Mouse (Mus musculus) midbrain, embryonic 12.5 days (tissue): ENCODE data around the gene Bcl7c. TPM values are rescaled to one million over a fixed set of nuclear protein-coding genes. Genes with fewer than 3 reads are reported as not detected.
"Not testable (repeated sequence)": the region's sequence is repeated elsewhere in the genome, so short reads cannot be mapped to it uniquely, and the experiment has no call there.

Experiments
- ATAC-seq: fragments of 200-750 bp; cut with Nextera tagmentation; 2 replicates; pipeline ENCODE4 v1.8.0; 2017; ENCODE audit warnings: low read depth, moderate TSS enrichment, moderate library complexity; ENCODE audit not compliant: low FRiP score
- H3K27ac ChIP-seq: fragments of 300-500 bp; sonication (generic); replicated peaks from 2 replicates; pipeline ENCODE4 v1.5.1; 2016; ENCODE audit warnings: mild to moderate bottlenecking
- H3K27me3 ChIP-seq: fragments of 300-500 bp; sonication (generic); 2 replicates; pipeline ENCODE4 v1.6.1; 2016; ENCODE audit warnings: mild to moderate bottlenecking
- H3K36me3 ChIP-seq: fragments of 300-500 bp; sonication (generic); 2 replicates; pipeline ENCODE4 v1.6.1; 2016
- H3K4me1 ChIP-seq: fragments of 300-500 bp; sonication (generic); 2 replicates; pipeline ENCODE4 v1.6.1; 2016
- H3K4me2 ChIP-seq: fragments of 300-500 bp; sonication (generic); replicated peaks from 2 replicates; pipeline ENCODE4 v1.6.1; 2016; ENCODE audit warnings: mild to moderate bottlenecking, moderate library complexity
- H3K4me3 ChIP-seq: fragments of 300-500 bp; sonication (generic); 2 replicates; pipeline ENCODE4 v1.5.1; 2016; ENCODE audit warnings: mild to moderate bottlenecking
- H3K9ac ChIP-seq: fragments of 300-500 bp; sonication (generic); replicated peaks from 2 replicates; pipeline ENCODE4 v1.6.1; 2016; ENCODE audit warnings: mild to moderate bottlenecking, moderate library complexity
- H3K9me3 ChIP-seq: fragments of 300-500 bp; sonication (generic); 2 replicates; pipeline ENCODE4 v1.6.1; 2016; ENCODE audit warnings: mild to moderate bottlenecking
- WGBS: fragments of 180-500 bp; shearing (Covaris S2); methylation state at CpG from one replicate; pipeline ENCODE4 v1.1.7; 2016; 5-methylcytosine and 5-hydroxymethylcytosine counted together
- polyA plus RNA-seq: library from polyadenylated mRNA; unstranded; fragments of >200 nt; fragmentation: Nextera tagmentation; extraction: Ambion mirVana; gene quantifications from 2 replicates; pipeline ENCODE4 v1.2.1, GENCODE M21; 2016

The Bcl7c gene
- polyA plus RNA-seq, 1 experiment from 2014 or later, result 79.2 TPM

DNA sequence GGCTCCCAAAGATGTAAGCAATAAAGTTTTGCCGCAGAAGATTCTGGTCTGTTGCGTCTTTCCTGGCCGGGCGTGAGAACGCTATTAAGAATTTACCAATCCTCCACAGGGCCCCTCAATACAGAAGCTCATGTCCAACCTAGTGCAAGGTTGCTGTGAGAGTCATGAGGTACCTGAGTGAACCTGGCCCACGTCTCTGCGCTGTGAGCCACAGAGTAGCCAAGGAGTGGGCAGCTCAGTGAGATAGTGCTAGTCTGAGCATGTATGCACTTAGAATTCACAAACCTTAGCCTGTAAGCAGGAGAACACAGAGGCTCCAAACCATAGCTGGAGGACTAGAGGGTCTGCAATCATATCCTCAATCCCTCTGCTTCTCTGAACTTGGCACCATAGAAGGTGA is 82.7 kb downstream of the Bcl7c start:
- Histone ChIP-seq H3K4me3 (no peak overlapping the region), H3K4me1 (no peaks in the 10 kb centered on the region), H3K36me3 (no peaks in the 10 kb centered on the region), H3K9me3 (no peaks in the 10 kb centered on the region), H3K27me3 (no peaks in the 10 kb centered on the region), H3K4me2 (no peak overlapping the region), H3K9ac (no peak overlapping the region), H3K27ac (no peak overlapping the region)
- 98% methylated on average over 7 of the region's 7 CpGs for WGBS
- ATAC-seq, result no peak

DNA sequence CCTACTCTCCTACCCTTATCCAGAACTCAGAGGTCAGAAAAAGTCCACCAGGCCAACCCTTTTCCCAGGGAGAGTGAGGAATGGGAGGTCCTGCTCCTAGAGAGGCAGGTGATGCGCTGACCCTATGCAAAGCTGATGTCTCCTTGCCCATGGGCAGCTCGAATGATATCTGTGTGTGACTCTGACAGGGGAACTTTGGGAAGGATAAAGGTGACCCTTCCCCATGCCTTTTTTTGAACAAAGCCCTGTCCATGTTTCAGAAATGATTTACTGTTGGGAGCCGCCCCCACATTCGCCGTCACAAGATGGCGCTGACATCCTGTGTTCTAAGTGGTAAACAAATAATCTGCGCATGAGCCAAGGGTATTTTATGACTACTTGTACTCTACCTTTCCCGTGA is 90.3 kb downstream of the Bcl7c start:
- H3K9ac ChIP-seq, ATAC-seq, H3K36me3 ChIP-seq, H3K27me3 ChIP-seq, H3K4me3 ChIP-seq, H3K4me2 ChIP-seq, H3K27ac ChIP-seq, H3K9me3 ChIP-seq: not testable (repeated sequence)
- WGBS, result 91% methylated on average over 7 of the region's 8 CpGs
- H3K4me1 ChIP-seq, result peaks cover 29% of the 10 kb centered on the region

GRCm38 (mm10) chr7:127617962-127618361 is 90.8 kb downstream of the Bcl7c start:
- Histone ChIP-seq H3K9me3 (no peaks in the 10 kb centered on the region), H3K36me3 (no peaks in the 10 kb centered on the region), H3K27ac (0 out of 2 replicates have a peak overlapping the region, but pooled peaks have one; percentile 20), H3K4me1 (peaks cover 29% of the 10 kb centered on the region), H3K4me2 (no peak overlapping the region), H3K27me3 (no peaks in the 10 kb centered on the region), H3K4me3 (no peak overlapping the region), H3K9ac (no peak overlapping the region)
- 47% methylated on average over 2 of the region's 2 CpGs for WGBS
- ATAC-seq, result no peak

GRCm38 (mm10) chr7:127616881-127617280 is 91.9 kb downstream of the Bcl7c start:
- Histone ChIP-seq H3K4me1 (peaks cover 29% of the 10 kb centered on the region), H3K9me3 (no peaks in the 10 kb centered on the region), H3K27me3 (no peaks in the 10 kb centered on the region), H3K27ac (no peak overlapping the region), H3K36me3 (peaks cover 10% of the 10 kb centered on the region), H3K4me3 (no peak overlapping the region), H3K4me2 (no peak overlapping the region), H3K9ac (no peak overlapping the region)
- 89% methylated on average over 1 of the region's 1 CpGs for WGBS
- ATAC-seq, result no peak

- WGBS, result 82% methylated on average over 1 of the region's 1 CpGs
- no peak overlapping the region for H3K9ac ChIP-seq
- no peak overlapping the region for H3K27ac ChIP-seq
- ATAC-seq, result no peak
- H3K9me3 ChIP-seq, result no peaks in the 10 kb centered on the region
- peak overlapping the region; percentile 84 for H3K4me3 ChIP-seq
- no peaks in the 10 kb centered on the region for H3K27me3 ChIP-seq
- peaks cover 16% of the 10 kb centered on the region for H3K36me3 ChIP-seq
- peak overlapping the region; percentile 85 for H3K4me2 ChIP-seq
- H3K4me1 ChIP-seq, result peaks cover 29% of the 10 kb centered on the region
Measured at GRCm38 (mm10) chr7:127616336-127616735, 92.4 kb downstream of the Bcl7c start.

- peaks cover 29% of the 10 kb centered on the region for H3K4me1 ChIP-seq
- no peaks in the 10 kb centered on the region for H3K9me3 ChIP-seq
- peak within 1 kb of the TSS; percentile 89 for H3K27ac ChIP-seq
- ATAC-seq, result peak; percentile 92
- H3K27me3 ChIP-seq, result no peaks in the 10 kb centered on the region
- under 1% methylated on average over 47 of the region's 50 CpGs for WGBS
- H3K4me2 ChIP-seq, result peak within 1 kb of the TSS; percentile 85
- peak within 1 kb of the TSS; percentile 99 for H3K9ac ChIP-seq
- peaks cover 27% of the 10 kb centered on the region for H3K36me3 ChIP-seq
- peak within 1 kb of the TSS; percentile 84 for H3K4me3 ChIP-seq
Measured at GRCm38 (mm10) chr7:127614891-127615843, 93.6 kb downstream of the Bcl7c start, which contains the start of gene Zfp629. Gene Zfp629, minus strand, starts transcription at chr7:127615797.

- Histone ChIP-seq H3K9ac (peak overlapping the region; percentile 99), H3K4me1 (peaks cover 29% of the 10 kb centered on the region), H3K36me3 (peaks cover 34% of the 10 kb centered on the region), H3K4me3 (peak overlapping the region; percentile 84), H3K27ac (peak overlapping the region; percentile 89), H3K9me3 (no peaks in the 10 kb centered on the region), H3K4me2 (peak overlapping the region; percentile 85), H3K27me3 (no peaks in the 10 kb centered on the region)
- WGBS, result under 1% methylated on average over 34 of the region's 44 CpGs
- peak; percentile 34 for ATAC-seq
Measured at GRCm38 (mm10) chr7:127614511-127614890, 94.2 kb downstream of the Bcl7c start.

DNA sequence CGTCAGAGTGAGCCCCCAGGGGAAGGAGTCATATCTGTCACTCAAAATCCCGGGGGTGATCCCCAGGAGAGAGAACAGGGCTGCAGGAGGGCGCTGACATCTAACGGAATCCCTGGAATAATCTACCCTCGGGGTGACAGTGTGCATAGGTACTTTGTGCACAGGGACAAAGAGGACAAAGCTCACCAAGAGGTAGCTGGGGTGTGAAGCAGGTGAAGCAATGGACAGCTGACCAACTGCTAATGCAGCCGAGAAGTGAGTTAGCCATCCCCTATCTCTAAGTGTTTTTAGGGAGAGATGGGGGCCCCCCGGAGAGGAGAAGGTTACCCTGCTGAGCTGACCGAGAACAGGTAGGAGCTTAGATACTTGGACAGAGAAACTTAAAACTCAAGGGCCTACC is 94.6 kb downstream of the Bcl7c start:
- ATAC-seq, result no peak
- H3K27ac ChIP-seq, result no peak overlapping the region
- H3K36me3 ChIP-seq, result peaks cover 38% of the 10 kb centered on the region
- peak overlapping the region; percentile 85 for H3K4me2 ChIP-seq
- H3K9ac ChIP-seq, result peak overlapping the region; percentile 99
- no peaks in the 10 kb centered on the region for H3K27me3 ChIP-seq
- H3K9me3 ChIP-seq, result no peaks in the 10 kb centered on the region
- peaks cover 29% of the 10 kb centered on the region for H3K4me1 ChIP-seq
- WGBS, result 31% methylated on average over 8 of the region's 8 CpGs
- peak overlapping the region; percentile 84 for H3K4me3 ChIP-seq

- Histone ChIP-seq H3K9me3 (no peaks in the 10 kb centered on the region), H3K4me2 (peak overlapping the region; percentile 85), H3K27ac (no peak overlapping the region), H3K4me3 (peak overlapping the region; percentile 84; the same call in 1 of the 2 replicates), H3K9ac (peak overlapping the region; percentile 99), H3K27me3 (no peaks in the 10 kb centered on the region), H3K4me1 (peaks cover 29% of the 10 kb centered on the region), H3K36me3 (peaks cover 44% of the 10 kb centered on the region)
- WGBS, result 86% methylated on average over 8 of the region's 8 CpGs
- no peak for ATAC-seq
Measured at GRCm38 (mm10) chr7:127613501-127613900, 95.2 kb downstream of the Bcl7c start.

GRCm38 (mm10) chr7:127611561-127611960 is 97.2 kb downstream of the Bcl7c start:
- H3K4me2 ChIP-seq, result no peak overlapping the region
- 97% methylated on average over 26 of the region's 26 CpGs for WGBS
- no peaks in the 10 kb centered on the region for H3K9me3 ChIP-seq
- peaks cover 20% of the 10 kb centered on the region for H3K4me1 ChIP-seq
- peaks cover 63% of the 10 kb centered on the region for H3K36me3 ChIP-seq
- H3K9ac ChIP-seq, result no peak overlapping the region
- ATAC-seq, result no peak
- no peak overlapping the region for H3K27ac ChIP-seq
- H3K4me3 ChIP-seq, result no peak overlapping the region
- no peaks in the 10 kb centered on the region for H3K27me3 ChIP-seq
